Mouse (Mus musculus) left cerebral cortex, adult 11 months (tissue): ENCODE results near the gene Ap5z1.
A peak's percentile ranks its signal among the peaks of the same experiment; 100 is the strongest.

ENCODE experiments used
- DNase-seq: peaks from one replicate; pipeline ENCODE4 v3.0.0; 2022; ENCODE audit warnings: low spot score

Ap5z1 gene

GRCm38 (mm10) chr5:142439911-142440432, 23.8 kb upstream of the Ap5z1 start:
- DNase-seq: no peak

GRCm38 (mm10) chr5:142440451-142441147, 23.1 kb upstream of the Ap5z1 start:
- DNase-seq: peak; percentile 57

- DNase-seq: no peak
Observed at GRCm38 (mm10) chr5:142441332-142442044, 22.3 kb upstream of the Ap5z1 start.

- no peak for DNase-seq
Observed at GRCm38 (mm10) chr5:142442045-142442440, 21.7 kb upstream of the Ap5z1 start.

- DNase-seq: no peak
Observed at GRCm38 (mm10) chr5:142443514-142443913, 20.2 kb upstream of the Ap5z1 start.

GRCm38 (mm10) chr5:142443994-142444393, 19.8 kb upstream of the Ap5z1 start:
- DNase-seq: no peak

GRCm38 (mm10) chr5:142444791-142445531, 18.8 kb upstream of the Ap5z1 start:
- DNase-seq: no peak

- no peak for DNase-seq
Observed at GRCm38 (mm10) chr5:142445709-142446108, 18.0 kb upstream of the Ap5z1 start.

GRCm38 (mm10) chr5:142448076-142448475, 15.7 kb upstream of the Ap5z1 start:
- peak; percentile 78 for DNase-seq

GRCm38 (mm10) chr5:142448623-142449022, 15.1 kb upstream of the Ap5z1 start:
- no peak for DNase-seq

GRCm38 (mm10) chr5:142450846-142451245, 12.9 kb upstream of the Ap5z1 start:
- no peak for DNase-seq

- no peak for DNase-seq
Observed at GRCm38 (mm10) chr5:142451759-142452158, 12.0 kb upstream of the Ap5z1 start.

- no peak for DNase-seq
Observed at GRCm38 (mm10) chr5:142453742-142454141, 10.0 kb upstream of the Ap5z1 start.

GRCm38 (mm10) chr5:142456318-142456717, 7.4 kb upstream of the Ap5z1 start:
- DNase-seq: no peak

- no peak for DNase-seq
Observed at GRCm38 (mm10) chr5:142457345-142457744, 6.4 kb upstream of the Ap5z1 start.

- DNase-seq: no peak
Observed at GRCm38 (mm10) chr5:142458791-142459557, 4.8 kb upstream of the Ap5z1 start.

GRCm38 (mm10) chr5:142459834-142460233, 3.9 kb upstream of the Ap5z1 start:
- no peak for DNase-seq

GRCm38 (mm10) chr5:142461942-142462640, 1.7 kb upstream of the Ap5z1 start:
- DNase-seq: no peak

- no peak for DNase-seq
Observed at GRCm38 (mm10) chr5:142462641-142462948, 1.1 kb upstream of the Ap5z1 start.

- DNase-seq: no peak
Observed at GRCm38 (mm10) chr5:142463011-142463410, 733 bp upstream of the Ap5z1 start.

GRCm38 (mm10) chr5:142468375-142468774, 4.6 kb downstream of the Ap5z1 start:
- no peak for DNase-seq
